Comparison of ENCODE assay signal across 22 mouse cellular contexts in the genomic region with DNA sequence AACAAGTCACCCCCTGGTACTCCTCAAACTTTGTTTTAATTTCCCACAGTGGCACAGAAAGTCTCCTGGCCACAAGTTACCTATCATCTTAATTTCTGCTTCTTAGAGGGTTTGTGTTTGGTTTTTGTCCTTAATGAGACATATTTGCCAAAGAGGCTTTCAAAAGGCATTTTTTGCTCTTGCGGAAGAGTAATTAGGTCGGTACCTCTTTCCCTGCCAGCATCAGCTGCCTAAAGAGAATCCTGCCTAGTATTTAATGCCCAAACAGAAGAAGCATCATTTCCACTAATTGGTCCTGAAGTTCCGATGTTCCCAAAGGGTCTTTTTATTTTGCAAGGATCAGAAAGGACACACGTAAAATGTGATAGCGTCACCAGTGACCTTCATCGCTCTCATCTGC. TPM values are rescaled to one million over a fixed set of nuclear protein-coding genes. Genes with fewer than 3 reads are reported as not detected.
"Had no signal": no experiment of that assay in that cellular context is flagged by ENCODE, and none has a peak within 500 bp of the region (broad histone marks: within the 10 kb centered on the region; RNA-seq: fewer than 3 reads in every experiment).

No protein-coding gene starts in this region.

- H3K4me3 ChIP-seq: limb, embryonic 12.5 days; limb, embryonic 15.5 days; midbrain, embryonic 12.5 days; midbrain, embryonic 15.5 days; neural tube, embryonic 12.5 days; neural tube, embryonic 15.5 days had no signal

- H3K4me1 ChIP-seq: midbrain, embryonic 15.5 days; neural tube, embryonic 12.5 days; neural tube, embryonic 15.5 days had no signal

- H3K9ac ChIP-seq: limb, embryonic 12.5 days; limb, embryonic 15.5 days; liver, embryonic 14.5 days; liver, postnatal 0 days; lung, embryonic 14.5 days; midbrain, embryonic 12.5 days; midbrain, embryonic 15.5 days; neural tube, embryonic 12.5 days; neural tube, embryonic 15.5 days had no signal

- H3K36me3 ChIP-seq: limb, embryonic 12.5 days; limb, embryonic 15.5 days; midbrain, embryonic 12.5 days; midbrain, embryonic 15.5 days; neural tube, embryonic 12.5 days; neural tube, embryonic 15.5 days had no signal

- H3K9me3 ChIP-seq: limb, embryonic 12.5 days; limb, embryonic 15.5 days; midbrain, embryonic 12.5 days; midbrain, embryonic 15.5 days; neural tube, embryonic 12.5 days; neural tube, embryonic 15.5 days had no signal

- H3K27ac ChIP-seq: limb, embryonic 12.5 days; limb, embryonic 15.5 days; liver, embryonic 14.5 days; macrophage; midbrain, embryonic 12.5 days; midbrain, embryonic 15.5 days; neural tube, embryonic 12.5 days; neural tube, embryonic 15.5 days; stomach, postnatal 0 days had no signal

- H3K4me2 ChIP-seq: limb, embryonic 12.5 days; limb, embryonic 15.5 days; liver, embryonic 11.5 days; lung, embryonic 14.5 days; midbrain, embryonic 12.5 days; midbrain, embryonic 15.5 days; neural tube, embryonic 12.5 days; neural tube, embryonic 15.5 days had no signal

- H3K27me3 ChIP-seq: limb, embryonic 15.5 days; midbrain, embryonic 15.5 days; neural tube, embryonic 12.5 days; neural tube, embryonic 15.5 days had no signal

- DNase-seq: kidney, adult 9 months; kidney, postnatal 14 days; kidney, postnatal 4 days; left cerebral cortex, postnatal 4 days; liver, postnatal 0 days; right cerebral cortex, postnatal 14 days; right cerebral cortex, postnatal 4 days; thymus, adult 2 months; thymus, postnatal 14 days; thymus, postnatal 4 days had no signal

- ATAC-seq: liver, postnatal 0 days; lung, postnatal 0 days; midbrain, embryonic 15.5 days had no signal

RNA-seq across cellular contexts. Expression of gene Dio2, which starts 4.5 kb away (rescaled TPM):
- polyA plus RNA-seq: liver, embryonic 11.5 days had no signal
